Mouse (Mus musculus): ENCODE measurements at regions not wholly inside any gene's neighbourhood (a gene's known extent, or its start where the extent isn't known, plus 50 kb on each side); places are given as distances from the start of the nearest gene placed in this dataset.

- no peak for DNase-seq
These were observed 114.8 kb upstream of the Fam49a start for GRCm38 (mm10) chr12:12147088-12147687.

GRCm38 (mm10) chr12:12147847-12148246, 114.1 kb upstream of the Fam49a start:
- DNase-seq = no peak

GRCm38 (mm10) chr12:12148659-12149399, 113.1 kb upstream of the Fam49a start:
- DNase-seq = peak; percentile 18

DNA sequence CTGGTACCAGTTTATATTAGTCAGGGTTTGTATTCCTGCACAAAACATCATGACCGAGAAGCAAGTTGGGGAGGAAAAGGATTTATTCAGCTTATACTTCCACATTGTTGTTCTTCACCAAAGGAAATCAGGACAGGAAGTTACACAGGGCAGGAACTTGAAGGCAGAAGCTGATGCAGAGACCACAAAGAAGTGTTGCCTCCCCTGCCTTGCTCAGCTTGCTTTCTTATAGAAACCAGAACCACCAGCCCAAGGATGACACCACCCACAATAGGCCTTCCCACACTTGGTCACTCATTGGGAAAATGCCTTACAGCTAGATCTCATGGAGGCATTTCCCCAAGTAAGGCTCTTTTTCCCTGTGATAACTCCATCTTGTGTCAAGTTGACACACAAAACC, 97.5 kb upstream of the Fam49a start:
- no peak for DNase-seq

- DNase-seq = no peak
These were observed 91.4 kb upstream of the Fam49a start for GRCm38 (mm10) chr12:12170581-12170980.

DNA sequence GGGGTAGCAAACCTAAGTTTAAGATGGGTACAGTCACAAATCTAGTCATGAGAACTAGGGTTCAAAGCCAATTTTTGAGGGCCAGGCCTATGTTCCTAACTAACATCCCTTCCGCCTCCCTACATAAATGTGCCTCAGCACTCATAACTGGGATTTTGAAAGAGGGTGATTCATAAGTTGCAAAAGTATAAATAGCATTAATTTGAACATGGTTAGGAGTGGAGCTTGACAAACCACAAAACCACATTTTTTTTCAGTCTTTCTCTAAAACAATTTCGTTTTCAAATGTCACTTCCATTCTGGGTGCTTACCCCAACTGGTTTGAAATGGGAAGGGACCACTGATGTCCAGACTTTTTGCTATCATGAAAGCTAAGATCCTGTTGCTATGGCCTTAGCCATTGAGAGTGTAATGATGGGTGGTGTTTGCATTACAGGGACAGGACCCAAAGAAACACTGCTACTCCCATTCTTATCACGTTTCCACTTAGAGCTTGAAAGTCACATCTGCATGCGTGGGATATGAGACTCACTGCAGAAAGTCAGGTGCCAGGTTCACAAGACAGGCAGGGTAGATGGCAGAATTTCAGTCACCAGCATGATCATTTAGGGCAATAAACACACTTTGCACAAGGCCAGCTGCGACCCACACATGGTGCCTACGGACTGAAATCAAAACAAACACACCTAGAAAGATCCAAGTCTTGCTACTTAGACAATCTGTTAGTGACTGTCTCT, 89.7 kb upstream of the Fam49a start:
- no peak for DNase-seq

- peak; percentile 81 for DNase-seq
These were observed 85.3 kb upstream of the Fam49a start for GRCm38 (mm10) chr12:12176331-12177263.

DNA sequence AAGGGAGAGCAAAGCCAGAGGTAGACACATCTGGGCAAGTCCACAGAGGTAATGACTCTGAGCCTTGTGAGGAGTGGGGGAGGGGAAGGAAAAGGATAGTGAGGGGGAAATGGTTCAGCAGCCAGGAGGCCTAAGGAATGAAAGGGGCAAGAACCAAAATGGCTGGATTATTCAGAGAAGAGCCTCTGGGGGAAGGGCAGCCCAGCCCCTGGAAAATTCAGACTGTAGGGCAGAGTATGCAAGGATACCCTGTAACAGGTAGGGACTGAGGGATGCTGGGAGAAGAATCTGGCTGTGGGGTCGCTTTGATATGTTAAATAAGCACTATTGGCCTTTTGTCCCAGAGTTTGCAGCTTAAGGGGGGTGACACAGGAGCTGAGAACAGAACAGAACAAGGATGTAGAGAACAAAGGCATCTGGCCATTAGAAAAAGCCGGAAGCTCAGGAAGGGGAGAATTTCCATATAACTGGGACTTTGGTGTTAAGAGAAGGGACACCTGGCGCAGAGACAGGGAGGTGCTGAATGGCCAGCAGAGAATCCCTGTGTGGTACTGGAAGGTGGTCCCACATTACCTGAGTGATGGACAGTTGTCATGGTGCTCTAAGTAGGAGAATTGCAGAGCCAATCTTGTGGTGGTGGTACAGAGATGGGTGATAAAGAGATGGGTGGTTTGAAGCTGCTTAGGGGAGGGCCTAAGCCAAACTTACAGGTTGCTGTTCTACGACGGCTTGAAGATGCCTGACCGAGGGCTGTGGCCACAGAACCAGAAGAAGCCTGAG, 84.5 kb upstream of the Fam49a start:
- DNase-seq = no peak

DNA sequence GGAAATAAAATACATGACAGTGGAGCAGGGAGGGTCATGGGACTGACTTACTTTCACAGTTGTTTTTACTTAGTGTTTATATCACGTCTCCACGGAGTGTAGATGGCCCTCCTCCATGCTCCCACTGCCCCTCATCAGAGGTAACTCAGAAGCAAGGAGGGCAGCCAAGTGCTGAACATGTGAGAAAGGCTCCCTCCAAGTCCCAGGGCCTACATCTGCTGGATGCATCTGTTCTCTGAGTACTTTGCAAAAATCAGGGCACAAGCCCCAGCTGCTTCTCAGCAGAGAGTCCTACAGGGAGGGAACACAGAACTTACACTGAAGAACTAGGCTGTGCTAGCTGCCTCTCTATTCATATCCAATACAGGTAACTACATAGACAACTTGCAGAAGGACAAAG, 83.5 kb upstream of the Fam49a start:
- no peak for DNase-seq

- no peak for DNase-seq
These were observed 82.6 kb upstream of the Fam49a start for GRCm38 (mm10) chr12:12179292-12179865.

GRCm38 (mm10) chr12:12180986-12181385, 81.0 kb upstream of the Fam49a start:
- no peak for DNase-seq

GRCm38 (mm10) chr12:12181686-12182085, 80.3 kb upstream of the Fam49a start:
- DNase-seq = no peak

DNA sequence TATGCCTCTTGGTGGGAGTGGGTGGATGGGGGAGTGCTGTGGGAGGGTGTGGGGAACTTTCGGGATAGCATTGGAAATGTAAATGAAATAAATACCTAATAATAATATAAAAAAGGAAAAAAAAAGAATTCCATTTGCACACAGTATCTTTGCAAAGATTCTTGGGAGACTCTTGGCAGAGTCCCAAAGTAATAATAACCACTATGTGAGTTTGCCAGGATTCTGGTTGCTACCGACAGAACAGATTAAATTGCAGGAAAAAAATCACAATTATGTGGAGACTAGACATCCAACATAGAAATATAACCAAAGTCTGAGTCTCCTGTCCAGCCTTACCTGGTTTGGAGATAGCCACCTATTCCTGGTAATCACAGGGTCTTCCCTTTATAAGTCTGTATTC, 75.6 kb upstream of the Fam49a start:
- no peak for DNase-seq

- DNase-seq = no peak
These were observed 66.9 kb upstream of the Fam49a start for GRCm38 (mm10) chr12:12195066-12195465.

- no peak for DNase-seq
These were observed 65.3 kb upstream of the Fam49a start for GRCm38 (mm10) chr12:12196627-12197026.

- DNase-seq = no peak
These were observed 53.7 kb upstream of the Fam49a start for GRCm38 (mm10) chr12:12208216-12208615.

Measured in lung, postnatal 14 days (tissue).